Mouse (Mus musculus): ENCODE measurements at regions not wholly inside any gene's neighbourhood (a gene's known extent, or its start where the extent isn't known, plus 50 kb on each side); places are given as distances from the start of the nearest gene placed in this dataset.

- no peak overlapping the region for H3K27ac ChIP-seq (ENCODE audit: control insufficient read depth, low read depth, low read length)
- H3K27me3 ChIP-seq (ENCODE audit: control insufficient read depth in 1 of 2, insufficient read depth in 2 of 2, low read length in 2 of 2), result peaks cover 2 to 3% of the 10 kb centered on the region in 2 experiments; a peak in 1 of 4 replicates
- no peaks in the 10 kb centered on the region for H3K36me3 ChIP-seq (ENCODE audit: control insufficient read depth in 1 of 2, insufficient read depth in 2 of 2, low read length in 2 of 2)
- no peak for DNase-seq (ENCODE audit: low read depth, low spot score)
- no peak overlapping the region for H3K9ac ChIP-seq (ENCODE audit: control insufficient read depth, low read depth, low read length, poor library complexity, severe bottlenecking)
- no peaks in the 10 kb centered on the region for H3K9me3 ChIP-seq (replicated peaks; ENCODE audit: insufficient read depth, low read length)
- TF ChIP-seq CHD1 (IDR thresholded peaks at IDR 0.05; ENCODE audit: low read depth, low read length), result no peak
- H3K4me1 ChIP-seq (ENCODE audit: control insufficient read depth in 1 of 2, insufficient read depth in 2 of 2, low read length in 2 of 2), result no peaks in the 10 kb centered on the region
- H3K4me3 ChIP-seq (ENCODE audit: control insufficient read depth in 1 of 2, insufficient read depth in 1 of 2, low read depth in 2 of 2, low read length in 2 of 2), result no peak overlapping the region
- H3K79me2 ChIP-seq (ENCODE audit: control insufficient read depth, insufficient read depth, low read length, poor library complexity), result no peaks in the 10 kb centered on the region
These were observed 124.5 kb upstream of the Aldh1b1 start for GRCm38 (mm10) chr4:45674291-45674690.

GRCm38 (mm10) chr4:45673081-45673819 is 125.6 kb upstream of the Aldh1b1 start:
- H3K9me3 ChIP-seq (replicated peaks; ENCODE audit: insufficient read depth, low read length), result no peaks in the 10 kb centered on the region
- no peaks in the 10 kb centered on the region for H3K79me2 ChIP-seq (ENCODE audit: control insufficient read depth, insufficient read depth, low read length, poor library complexity)
- H3K36me3 ChIP-seq (ENCODE audit: control insufficient read depth in 1 of 2, insufficient read depth in 2 of 2, low read length in 2 of 2), result no peaks in the 10 kb centered on the region
- no peak for DNase-seq (ENCODE audit: low read depth, low spot score)
- H3K4me3 ChIP-seq (ENCODE audit: control insufficient read depth in 1 of 2, insufficient read depth in 1 of 2, low read depth in 2 of 2, low read length in 2 of 2), result no peak overlapping the region
- no peak overlapping the region for H3K9ac ChIP-seq (ENCODE audit: control insufficient read depth, low read depth, low read length, poor library complexity, severe bottlenecking)
- no peaks in the 10 kb centered on the region for H3K4me1 ChIP-seq (ENCODE audit: control insufficient read depth in 1 of 2, insufficient read depth in 2 of 2, low read length in 2 of 2)
- H3K27ac ChIP-seq (ENCODE audit: control insufficient read depth, low read depth, low read length), result no peak overlapping the region
- H3K27me3 ChIP-seq (ENCODE audit: control insufficient read depth in 1 of 2, insufficient read depth in 2 of 2, low read length in 2 of 2), result peaks cover 1 to 2% of the 10 kb centered on the region in 2 experiments; a peak in 1 of 4 replicates
- no peak for TF ChIP-seq MAX (IDR thresholded peaks at IDR 0.05; ENCODE audit: low read length)
- TF ChIP-seq TAL1 (IDR thresholded peaks at IDR 0.05; ENCODE audit: low read length), result no peak

- Histone ChIP-seq H3K36me3 (ENCODE audit: control insufficient read depth in 1 of 2, insufficient read depth in 2 of 2, low read length in 2 of 2) (no peaks in the 10 kb centered on the region), H3K9me3 (replicated peaks; ENCODE audit: insufficient read depth, low read length) (no peaks in the 10 kb centered on the region), H3K27me3 (ENCODE audit: control insufficient read depth in 1 of 2, insufficient read depth in 2 of 2, low read length in 2 of 2) (peaks cover 1 to 2% of the 10 kb centered on the region in 2 experiments; a peak in 1 of 4 replicates), H3K4me3 (ENCODE audit: control insufficient read depth in 1 of 2, insufficient read depth in 1 of 2, low read depth in 2 of 2, low read length in 2 of 2) (no peak overlapping the region), H3K4me1 (ENCODE audit: control insufficient read depth in 1 of 2, insufficient read depth in 2 of 2, low read length in 2 of 2) (no peaks in the 10 kb centered on the region), H3K79me2 (ENCODE audit: control insufficient read depth, insufficient read depth, low read length, poor library complexity) (no peaks in the 10 kb centered on the region), H3K9ac (ENCODE audit: control insufficient read depth, low read depth, low read length, poor library complexity, severe bottlenecking) (no peak overlapping the region), H3K27ac (ENCODE audit: control insufficient read depth, low read depth, low read length) (no peak overlapping the region)
- no peak for TF ChIP-seq USF2 (IDR thresholded peaks at IDR 0.05; ENCODE audit: borderline replicate concordance in 1 of 2, insufficient read depth in 1 of 2, low read depth in 1 of 2, low read length in 2 of 2)
- no peak for TF ChIP-seq POLR2AphosphoS5 (IDR thresholded peaks at IDR 0.05; ENCODE audit: borderline replicate concordance, low read depth, low read length)
- TF ChIP-seq NRF1 (IDR thresholded peaks at IDR 0.05; ENCODE audit: insufficient read depth, low read depth, low read length, poor library complexity, severe bottlenecking), result no peak
- TF ChIP-seq UBTF (IDR thresholded peaks at IDR 0.05; ENCODE audit: borderline replicate concordance, insufficient read depth, low read depth, low read length), result no peak
- no peak for TF ChIP-seq ZMIZ1 (IDR thresholded peaks at IDR 0.05; ENCODE audit: low read depth, low read length)
- no peak for TF ChIP-seq MAX (IDR thresholded peaks at IDR 0.05; ENCODE audit: low read length)
- no peak for DNase-seq (ENCODE audit: low read depth, low spot score)
These were observed 126.4 kb upstream of the Aldh1b1 start for GRCm38 (mm10) chr4:45672262-45673076.
